Mouse (Mus musculus) liver, embryonic 12.5 days (tissue): ENCODE measurements around the gene P2rx3. TPM values are rescaled to one million over a fixed set of nuclear protein-coding genes. Genes with fewer than 3 reads are reported as not detected.

Experiments
- ATAC-seq: fragments of 200-750 bp; cut with Nextera tagmentation; 2 replicates; pipeline ENCODE4 v1.8.0; 2017; ENCODE audit warnings: moderate number of reproducible peaks, mild to moderate bottlenecking, moderate library complexity
- H3K27ac ChIP-seq: fragments of 300-500 bp; sonication (generic); 2 replicates; pipeline ENCODE4 v1.5.1; 2016; ENCODE audit warnings: mild to moderate bottlenecking
- H3K27me3 ChIP-seq: fragments of 300-500 bp; sonication (generic); replicated peaks from 2 replicates; pipeline ENCODE4 v1.6.1; 2016; ENCODE audit warnings: mild to moderate bottlenecking, moderate library complexity
- H3K36me3 ChIP-seq: fragments of 300-500 bp; sonication (generic); 2 replicates; pipeline ENCODE4 v1.6.1; 2016; ENCODE audit warnings: mild to moderate bottlenecking, moderate library complexity
- H3K4me1 ChIP-seq: fragments of 300-500 bp; sonication (generic); 2 replicates; pipeline ENCODE4 v1.6.1; 2016
- H3K4me2 ChIP-seq: fragments of 300-500 bp; sonication (generic); 2 replicates; pipeline ENCODE4 v1.6.1; 2016; ENCODE audit warnings: mild to moderate bottlenecking, moderate library complexity
- H3K4me3 ChIP-seq: fragments of 300-500 bp; sonication (generic); 2 replicates; pipeline ENCODE4 v1.5.1; 2016; ENCODE audit warnings: mild to moderate bottlenecking, moderate library complexity
- H3K9ac ChIP-seq: fragments of 300-500 bp; sonication (generic); 2 replicates; pipeline ENCODE4 v1.6.1; 2016; ENCODE audit warnings: mild to moderate bottlenecking, moderate library complexity
- H3K9me3 ChIP-seq: fragments of 300-500 bp; sonication (generic); replicated peaks from 2 replicates; pipeline ENCODE4 v1.6.1; 2016; ENCODE audit warnings: mild to moderate bottlenecking, moderate library complexity
- WGBS: fragments of 180-500 bp; shearing (Covaris S2); methylation state at CpG from one replicate; pipeline ENCODE4 v1.1.7; 2016; ENCODE audit not compliant: insufficient replicate concordance; 5-methylcytosine and 5-hydroxymethylcytosine counted together
- polyA plus RNA-seq: library from polyadenylated mRNA; unstranded; fragments of >200 nt; fragmentation: Nextera tagmentation; extraction: Ambion mirVana; gene quantifications from 2 replicates; pipeline ENCODE4 v1.2.1, GENCODE M21; 2016

P2rx3 gene
- polyA plus RNA-seq: 0.30 and 0.61 TPM in 2 replicates

DNA sequence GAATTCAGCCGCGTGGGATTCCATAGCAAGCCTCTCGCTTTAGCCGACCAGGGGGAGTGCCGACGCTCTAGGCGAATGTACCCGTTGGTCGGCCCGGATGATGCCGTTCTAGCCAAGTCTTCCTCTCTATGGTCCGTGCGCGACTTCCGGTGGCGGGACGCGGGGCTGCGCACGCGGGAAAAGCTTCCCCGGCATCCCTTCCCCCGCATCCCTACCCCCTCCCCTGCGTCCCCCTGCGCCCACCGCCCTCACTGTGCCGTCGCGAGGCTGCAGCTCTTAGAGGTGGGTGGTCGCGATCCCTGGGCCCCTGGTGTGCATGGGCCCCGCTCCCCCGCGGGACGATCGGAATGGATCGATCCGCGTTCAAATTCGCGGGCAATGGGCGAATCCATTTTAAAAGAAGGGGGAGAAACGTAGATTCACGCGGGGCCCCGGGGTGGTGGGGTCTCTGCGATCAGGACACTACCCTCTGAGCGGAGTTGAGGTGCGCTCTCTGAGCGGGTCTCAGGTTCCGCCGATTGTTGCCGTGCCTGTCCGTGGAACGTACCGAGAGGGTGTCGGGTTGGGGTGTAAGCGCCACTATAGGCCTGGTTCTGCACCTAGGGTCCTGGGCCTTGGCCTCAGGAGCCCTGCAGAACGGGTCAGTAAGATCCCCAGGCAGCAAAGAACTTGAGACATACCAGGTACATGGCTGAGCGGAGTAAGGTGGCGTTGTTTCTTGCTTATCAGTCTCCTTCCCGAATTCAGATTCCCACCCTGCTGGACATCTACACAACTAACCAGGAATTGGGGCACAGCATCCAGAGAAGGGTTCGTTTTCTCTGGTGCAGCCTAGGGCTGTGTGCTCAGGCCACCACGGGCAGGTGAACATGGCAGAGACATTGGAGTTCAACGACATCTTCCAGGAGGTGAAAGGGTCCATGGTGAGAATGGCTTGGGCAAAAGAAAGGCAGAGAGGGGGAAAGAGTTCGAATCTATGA, at the start of gene P2rx3, which contains the start of gene Ssrp1:
Gene P2rx3, minus strand, starts transcription at position 416 of the 980 bp plus-strand sequence.
Gene Ssrp1, plus strand, starts transcription at position 188 of the 980 bp plus-strand sequence.
- peaks cover 40% of the 10 kb centered on the region for H3K36me3 ChIP-seq
- H3K27me3 ChIP-seq: peaks cover 35% of the 10 kb centered on the region
- H3K4me1 ChIP-seq: peaks cover 23% of the 10 kb centered on the region
- peak within 1 kb of the TSS; percentile 75 for H3K4me2 ChIP-seq
- peak within 1 kb of the TSS; percentile 91 for H3K9ac ChIP-seq
- H3K4me3 ChIP-seq: peak within 1 kb of the TSS; percentile 86
- WGBS: under 1% methylated on average over 66 of the region's 66 CpGs
- peak within 1 kb of the TSS; percentile 76 for H3K27ac ChIP-seq
- peak; percentile 91 for ATAC-seq
- no peaks in the 10 kb centered on the region for H3K9me3 ChIP-seq

DNA sequence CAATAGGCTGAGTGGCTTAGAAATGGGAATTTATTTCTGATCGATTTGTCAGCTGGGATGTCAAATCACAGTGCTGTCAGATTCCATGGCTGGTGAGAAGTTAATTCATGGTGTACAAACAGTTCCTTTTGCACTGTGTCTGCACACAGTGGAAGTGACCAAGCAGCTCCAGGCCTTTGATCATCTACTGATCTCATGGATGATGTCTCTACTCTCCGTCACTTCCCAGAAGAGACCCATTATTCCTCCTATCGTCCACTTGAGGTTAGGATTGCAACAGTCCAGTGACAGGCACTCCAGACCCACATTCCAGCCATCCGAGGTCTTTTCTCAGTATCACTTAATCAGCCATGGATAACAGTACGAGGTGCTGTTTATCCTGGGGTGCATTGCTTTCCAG, 36.5 kb upstream of the P2rx3 start:
- no peak overlapping the region for H3K4me3 ChIP-seq
- no peak overlapping the region for H3K9ac ChIP-seq
- H3K27me3 ChIP-seq: no peaks in the 10 kb centered on the region
- WGBS: 61% methylated on average over 5 of the region's 5 CpGs
- ATAC-seq: no peak
- peaks cover 10% of the 10 kb centered on the region for H3K36me3 ChIP-seq
- H3K27ac ChIP-seq: no peak overlapping the region
- 0 out of 2 replicates have a peak, but pooled peaks cover 8% of the 10 kb centered on the region for H3K4me1 ChIP-seq
- H3K4me2 ChIP-seq: no peak overlapping the region
- H3K9me3 ChIP-seq: no peaks in the 10 kb centered on the region

DNA sequence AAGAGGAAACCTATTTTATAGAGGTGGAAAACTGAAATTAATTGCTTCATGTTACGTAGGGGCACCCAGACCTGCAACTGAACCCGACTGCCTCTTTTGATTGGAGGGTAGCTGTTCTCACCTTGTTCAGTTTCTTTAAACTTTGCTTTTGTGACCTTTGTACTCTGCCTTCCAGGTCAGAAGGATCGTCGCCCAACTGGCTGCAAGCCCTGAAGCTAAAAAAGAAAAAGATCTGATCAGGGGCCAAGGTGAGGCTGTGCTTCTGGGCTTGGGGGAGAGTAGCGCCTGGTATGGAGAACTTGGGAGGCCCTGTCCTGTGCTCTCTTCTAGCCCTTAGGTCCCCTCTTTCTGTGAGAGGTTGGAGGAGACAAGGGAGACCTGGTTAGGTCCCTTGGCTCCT, 34.7 kb upstream of the P2rx3 start:
- H3K4me2 ChIP-seq: no peak overlapping the region
- WGBS: 72% methylated on average over 5 of the region's 5 CpGs
- H3K4me1 ChIP-seq: 0 out of 2 replicates have a peak, but pooled peaks cover 8% of the 10 kb centered on the region
- H3K9ac ChIP-seq: no peak overlapping the region
- H3K27ac ChIP-seq: no peak overlapping the region
- no peaks in the 10 kb centered on the region for H3K9me3 ChIP-seq
- peak; percentile 19; the same call in 1 of the 2 replicates for ATAC-seq
- H3K27me3 ChIP-seq: no peaks in the 10 kb centered on the region
- H3K36me3 ChIP-seq: peaks cover 10% of the 10 kb centered on the region
- no peak overlapping the region for H3K4me3 ChIP-seq

DNA sequence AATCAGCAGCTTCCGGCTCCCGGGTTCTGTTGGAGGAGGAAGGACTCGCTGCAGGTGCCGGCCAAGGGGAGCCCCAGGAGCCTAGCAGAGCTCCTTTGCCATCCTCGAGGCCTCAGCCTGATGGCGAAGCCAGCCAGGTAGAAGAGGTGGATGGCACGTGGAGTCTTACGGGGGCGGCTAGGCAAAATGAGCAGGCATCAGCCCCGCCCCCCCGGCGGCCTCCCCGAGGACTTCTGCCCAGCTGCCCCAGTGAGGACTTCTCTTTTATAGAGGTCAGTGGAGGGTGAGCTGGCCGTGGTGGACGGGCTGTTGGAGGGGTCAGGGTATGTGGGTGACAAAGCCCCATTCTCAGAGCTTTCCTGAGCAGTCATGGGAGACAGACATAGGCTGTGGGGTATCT, 32.8 kb upstream of the P2rx3 start:
- H3K36me3 ChIP-seq: peaks cover 10% of the 10 kb centered on the region
- no peak overlapping the region for H3K27ac ChIP-seq
- no peak overlapping the region for H3K9ac ChIP-seq
- H3K4me2 ChIP-seq: no peak overlapping the region
- 0 out of 2 replicates have a peak, but pooled peaks cover 8% of the 10 kb centered on the region for H3K4me1 ChIP-seq
- 66% methylated on average over 15 of the region's 15 CpGs for WGBS
- H3K27me3 ChIP-seq: no peaks in the 10 kb centered on the region
- no peak for ATAC-seq
- H3K4me3 ChIP-seq: no peak overlapping the region
- no peaks in the 10 kb centered on the region for H3K9me3 ChIP-seq

DNA sequence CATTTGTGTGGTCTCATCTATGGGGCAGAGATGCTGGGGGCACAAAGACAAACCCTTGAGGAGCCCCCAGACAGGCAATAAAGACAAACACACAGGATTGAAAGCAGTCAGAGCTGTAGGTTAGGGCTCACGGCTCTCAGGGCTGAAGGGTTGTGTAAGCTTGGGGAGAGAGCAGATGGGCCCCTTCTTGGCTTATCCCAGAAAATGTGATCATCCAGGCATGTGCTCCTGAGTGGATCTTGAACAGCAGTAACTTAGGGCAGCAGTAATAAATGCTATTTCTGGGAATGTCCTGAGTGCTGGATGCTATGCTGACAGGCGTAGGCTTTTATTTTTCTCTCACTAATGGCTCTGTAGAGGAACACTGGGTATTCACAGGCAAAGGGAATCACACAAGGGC, 31.4 kb upstream of the P2rx3 start:
- peaks cover 13% of the 10 kb centered on the region for H3K36me3 ChIP-seq
- no peak overlapping the region for H3K4me3 ChIP-seq
- 0 out of 2 replicates have a peak, but pooled peaks cover 8% of the 10 kb centered on the region for H3K4me1 ChIP-seq
- H3K27me3 ChIP-seq: no peaks in the 10 kb centered on the region
- no peaks in the 10 kb centered on the region for H3K9me3 ChIP-seq
- H3K4me2 ChIP-seq: no peak overlapping the region
- no peak for ATAC-seq
- H3K9ac ChIP-seq: no peak overlapping the region
- H3K27ac ChIP-seq: no peak overlapping the region
- WGBS: 73% methylated on average over 2 of the region's 2 CpGs

DNA sequence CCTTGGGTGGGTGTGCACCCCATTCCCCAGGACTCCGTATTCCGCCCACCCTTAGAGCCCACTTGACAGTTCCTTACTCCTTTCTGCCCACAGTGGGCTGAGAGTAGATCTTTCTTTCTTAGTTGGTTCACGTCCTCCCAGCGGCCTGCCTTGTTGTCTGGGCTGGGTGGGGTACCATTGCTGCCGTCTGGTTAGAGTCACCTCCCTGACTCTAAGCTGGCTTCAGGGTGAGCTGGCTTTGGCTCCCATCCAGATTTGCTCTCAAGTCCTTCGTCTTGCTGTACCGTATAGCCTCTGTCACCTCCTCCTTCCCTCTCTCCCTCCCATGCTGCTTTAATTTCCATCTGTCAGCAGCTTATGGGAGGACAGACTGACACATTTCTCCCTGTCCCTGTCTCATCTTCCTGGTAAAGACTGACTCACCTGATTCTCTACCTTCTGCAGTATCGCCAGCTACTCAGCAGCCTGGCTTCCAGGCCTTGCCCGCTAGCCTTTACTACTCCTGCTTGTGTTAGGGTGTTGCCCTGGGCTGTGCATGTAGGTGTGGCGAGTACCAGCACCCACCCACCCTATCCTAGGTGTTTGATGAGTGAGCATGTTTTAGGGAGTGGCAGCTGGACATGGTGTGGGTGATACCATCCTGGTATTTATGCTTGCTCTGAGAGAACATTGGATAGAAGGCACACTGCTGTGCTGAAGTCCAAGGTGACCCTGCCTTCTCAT, 30.8 kb upstream of the P2rx3 start:
- Histone ChIP-seq H3K27ac (no peak overlapping the region), H3K4me3 (no peak overlapping the region), H3K9me3 (no peaks in the 10 kb centered on the region), H3K27me3 (no peaks in the 10 kb centered on the region), H3K4me2 (no peak overlapping the region), H3K4me1 (0 out of 2 replicates have a peak, but pooled peaks cover 8% of the 10 kb centered on the region), H3K36me3 (peaks cover 15% of the 10 kb centered on the region), H3K9ac (no peak overlapping the region)
- 70% methylated on average over 10 of the region's 10 CpGs for WGBS
- ATAC-seq: no peak

DNA sequence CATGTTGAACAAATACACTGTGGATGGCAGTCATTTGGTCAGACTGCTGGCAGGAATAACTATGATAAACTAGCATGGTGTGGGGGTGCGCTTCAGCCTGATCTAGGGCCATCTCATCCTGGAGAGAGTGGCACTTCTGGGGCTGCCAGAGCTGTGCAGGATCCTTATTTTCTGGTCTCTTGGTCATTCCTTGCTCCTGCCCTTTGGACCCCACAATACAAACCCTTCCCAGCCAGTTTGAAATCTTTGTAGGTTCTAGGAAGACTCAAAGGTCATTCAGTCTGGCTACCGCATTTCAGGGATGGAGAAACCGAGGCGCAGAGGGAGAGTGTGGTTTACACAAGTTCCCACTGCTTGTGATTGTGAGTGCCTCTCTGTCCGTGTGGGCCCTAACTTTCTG, 29.7 kb upstream of the P2rx3 start:
- ATAC-seq: no peak
- no peaks in the 10 kb centered on the region for H3K9me3 ChIP-seq
- no peak overlapping the region for H3K9ac ChIP-seq
- 0 out of 2 replicates have a peak, but pooled peaks cover 2% of the 10 kb centered on the region for H3K27me3 ChIP-seq
- H3K27ac ChIP-seq: no peak overlapping the region
- peaks cover 16% of the 10 kb centered on the region for H3K36me3 ChIP-seq
- H3K4me2 ChIP-seq: no peak overlapping the region
- H3K4me3 ChIP-seq: no peak overlapping the region
- 71% methylated on average over 5 of the region's 5 CpGs for WGBS
- H3K4me1 ChIP-seq: 0 out of 2 replicates have a peak, but pooled peaks cover 3% of the 10 kb centered on the region

DNA sequence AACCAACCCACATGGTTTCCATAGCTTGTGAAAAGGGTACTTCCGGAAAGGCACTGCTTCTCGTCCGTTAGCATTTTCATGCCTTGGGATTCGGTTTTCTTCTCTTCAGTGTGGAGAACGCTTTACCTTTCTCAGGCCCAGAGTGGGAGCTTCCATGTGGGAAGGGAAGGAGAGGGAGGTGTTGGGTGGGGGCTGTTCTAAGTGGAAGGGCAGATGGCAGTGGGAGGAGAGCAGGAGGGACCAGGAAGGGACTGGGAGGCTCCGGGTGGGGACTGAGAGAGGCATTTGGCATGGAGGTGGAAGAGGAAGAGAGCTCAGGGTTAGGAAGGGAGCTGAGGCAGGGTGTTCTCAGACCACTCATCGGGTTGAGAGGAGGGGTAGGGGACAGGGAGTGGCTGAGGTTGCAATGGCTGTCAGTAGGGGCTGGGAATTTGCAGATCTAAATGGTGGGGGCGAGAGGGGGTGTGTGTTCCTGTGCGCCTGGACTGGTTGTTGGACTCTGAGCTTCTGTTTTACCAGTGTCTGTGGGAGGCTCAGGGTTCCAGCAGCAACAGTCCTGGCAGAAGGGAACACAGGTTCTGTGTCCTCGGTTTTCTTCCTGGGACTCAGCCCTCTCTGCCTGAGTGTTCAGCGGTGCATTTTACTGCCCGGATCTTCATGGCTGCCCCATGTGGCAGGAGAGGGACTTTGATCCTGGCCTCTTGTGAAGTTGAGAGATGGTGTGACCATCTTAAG, 28.0 kb upstream of the P2rx3 start:
- WGBS: 63% methylated on average over 12 of the region's 12 CpGs
- Histone ChIP-seq H3K4me3 (no peak overlapping the region), H3K4me2 (no peak overlapping the region), H3K4me1 (peaks cover 10% of the 10 kb centered on the region), H3K27ac (no peak overlapping the region), H3K36me3 (peaks cover 16% of the 10 kb centered on the region), H3K27me3 (peaks cover 3% of the 10 kb centered on the region; the same call in 1 of the 2 replicates), H3K9ac (no peak overlapping the region), H3K9me3 (no peaks in the 10 kb centered on the region)
- ATAC-seq: no peak

DNA sequence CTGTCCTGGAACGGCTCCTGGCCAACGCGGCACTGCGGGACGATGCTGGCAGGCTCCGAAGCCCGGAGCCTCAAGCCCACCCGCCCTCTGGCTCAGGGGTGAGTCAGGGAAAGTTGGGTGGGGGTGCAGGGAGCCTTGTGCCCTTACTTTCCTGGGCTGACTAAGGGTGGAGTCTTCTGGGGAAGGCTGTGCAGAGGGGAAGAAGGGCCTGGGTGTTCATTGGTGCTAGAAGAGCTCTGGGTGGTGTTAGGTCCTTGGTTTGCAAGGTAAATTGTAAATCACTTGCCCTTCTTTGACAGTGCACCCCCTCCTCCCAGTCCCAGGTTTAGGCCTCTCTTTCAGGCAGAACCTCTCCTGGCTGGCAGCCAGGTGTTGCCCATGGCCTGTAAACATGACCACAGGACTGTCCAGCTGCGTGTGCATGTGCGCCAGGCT, 23.9 kb upstream of the P2rx3 start:
- H3K4me1 ChIP-seq: peaks cover 12% of the 10 kb centered on the region
- peaks cover 31% of the 10 kb centered on the region for H3K36me3 ChIP-seq
- no peak overlapping the region for H3K27ac ChIP-seq
- peak overlapping the region; percentile 45 for H3K4me3 ChIP-seq
- peak; percentile 18 for ATAC-seq
- peaks cover 14% of the 10 kb centered on the region for H3K27me3 ChIP-seq
- H3K9me3 ChIP-seq: no peaks in the 10 kb centered on the region
- peak overlapping the region; percentile 66 for H3K4me2 ChIP-seq
- WGBS: 37% methylated on average over 10 of the region's 10 CpGs
- H3K9ac ChIP-seq: peak overlapping the region; percentile 56

DNA sequence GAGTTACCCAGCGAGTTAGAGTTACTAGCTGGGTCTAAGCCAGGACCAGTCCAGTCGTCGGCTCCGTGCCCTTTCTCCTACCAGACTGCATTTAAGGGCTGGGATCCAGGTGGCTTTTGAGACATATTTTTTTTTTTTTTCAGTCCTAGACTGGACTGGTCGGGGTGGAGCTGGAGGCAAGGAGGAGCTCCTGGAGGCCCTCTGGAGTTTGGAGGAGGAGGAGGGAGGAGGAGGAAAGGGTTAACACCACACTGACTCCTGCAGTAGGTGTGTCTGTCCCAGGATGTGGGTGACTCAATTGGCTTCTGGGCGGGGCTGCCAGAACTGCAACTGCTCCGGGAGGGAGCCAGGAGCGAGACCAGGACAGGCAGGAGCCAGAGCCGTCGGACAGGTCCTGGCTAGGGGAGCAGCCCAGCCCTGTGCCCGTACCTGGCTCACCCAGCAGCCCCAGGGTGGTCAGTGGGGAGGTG, 23.4 kb upstream of the P2rx3 start:
- 14% methylated on average over 11 of the region's 11 CpGs for WGBS
- H3K27ac ChIP-seq: no peak overlapping the region
- H3K4me1 ChIP-seq: peaks cover 12% of the 10 kb centered on the region
- H3K27me3 ChIP-seq: peaks cover 18% of the 10 kb centered on the region
- no peaks in the 10 kb centered on the region for H3K9me3 ChIP-seq
- peak; percentile 73 for ATAC-seq
- H3K9ac ChIP-seq: peak overlapping the region; percentile 56
- H3K4me3 ChIP-seq: peak overlapping the region; percentile 45
- H3K36me3 ChIP-seq: peaks cover 31% of the 10 kb centered on the region
- H3K4me2 ChIP-seq: peak overlapping the region; percentile 66

DNA sequence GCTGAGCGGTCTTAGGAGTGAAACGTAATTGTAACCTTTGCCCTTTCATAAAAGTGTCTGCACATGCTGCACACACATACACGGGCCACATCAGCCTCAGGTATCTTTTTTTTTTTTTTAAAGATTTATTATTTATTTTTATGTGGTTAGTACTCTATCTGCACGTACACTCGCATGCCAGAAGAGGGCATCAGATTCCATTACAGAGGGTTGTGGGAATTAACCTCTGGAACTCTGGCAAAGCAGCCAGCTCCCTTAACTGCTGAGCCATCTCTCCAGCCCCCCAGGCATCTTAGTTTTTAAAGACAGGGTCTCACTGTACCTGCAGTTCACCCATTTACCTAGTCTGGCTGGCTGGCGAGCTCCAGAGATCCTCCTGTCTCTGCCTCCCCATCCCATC, 22.4 kb upstream of the P2rx3 start:
- Histone ChIP-seq H3K36me3 (peaks cover 37% of the 10 kb centered on the region), H3K9ac (no peak overlapping the region), H3K4me3 (no peak overlapping the region), H3K4me2 (no peak overlapping the region), H3K9me3 (no peaks in the 10 kb centered on the region), H3K4me1 (peaks cover 12% of the 10 kb centered on the region), H3K27me3 (peaks cover 20% of the 10 kb centered on the region), H3K27ac (no peak overlapping the region)
- WGBS: 72% methylated on average over 6 of the region's 6 CpGs
- no peak for ATAC-seq
